Mouse (Mus musculus) limb, embryonic 15.5 days (tissue): ENCODE measurements around the gene Casz1. TPM values are rescaled to one million over a fixed set of nuclear protein-coding genes. Genes with fewer than 3 reads are reported as not detected.

ENCODE experiments used
- ATAC-seq: fragments of 200-750 bp; cut with Nextera tagmentation; 2 replicates; pipeline ENCODE4 v1.8.0; 2017; ENCODE audit warnings: low read depth, moderate TSS enrichment; ENCODE audit not compliant: insufficient number of reproducible peaks, low FRiP score, low TSS enrichment
- H3K27ac ChIP-seq: fragments of 300-500 bp; sonication (generic); 2 replicates; pipeline ENCODE4 v1.5.1; 2015; ENCODE audit warnings: moderate library complexity, mild to moderate bottlenecking, inconsistent platforms
- H3K27me3 ChIP-seq: fragments of 300-500 bp; sonication (generic); 2 replicates; pipeline ENCODE4 v1.6.1; 2015; ENCODE audit warnings: inconsistent platforms
- H3K36me3 ChIP-seq: fragments of 300-500 bp; sonication (generic); 2 replicates; pipeline ENCODE4 v1.6.1; 2015; ENCODE audit warnings: inconsistent platforms
- H3K4me1 ChIP-seq: fragments of 300-500 bp; sonication (generic); 2 replicates; pipeline ENCODE4 v1.6.1; 2015; ENCODE audit warnings: inconsistent platforms
- H3K4me2 ChIP-seq: fragments of 300-500 bp; sonication (generic); 2 replicates; pipeline ENCODE4 v1.6.1; 2015; ENCODE audit warnings: mild to moderate bottlenecking, inconsistent platforms
- H3K4me3 ChIP-seq: fragments of 300-500 bp; sonication (generic); 2 replicates; pipeline ENCODE4 v1.5.1; 2015; ENCODE audit warnings: mild to moderate bottlenecking, inconsistent platforms
- H3K9ac ChIP-seq: fragments of 300-500 bp; sonication (generic); 2 replicates; pipeline ENCODE4 v1.6.1; 2015; ENCODE audit warnings: inconsistent platforms
- H3K9me3 ChIP-seq: fragments of 300-500 bp; sonication (generic); 2 replicates; pipeline ENCODE4 v1.6.1; 2016; ENCODE audit warnings: inconsistent platforms
- WGBS: fragments of 180-500 bp; shearing (Covaris S2); methylation state at CpG from one replicate; pipeline ENCODE4 v1.1.7; 2015; 5-methylcytosine and 5-hydroxymethylcytosine counted together
- polyA plus RNA-seq: library from polyadenylated mRNA; unstranded; fragments of >200 nt; fragmentation: Nextera tagmentation; extraction: Ambion mirVana; gene quantifications from 2 replicates; pipeline ENCODE4 v1.2.1, GENCODE M21; 2015

The Casz1 gene
- polyA plus RNA-seq, 1 experiment from 2014 or later, result 7.2 TPM

DNA sequence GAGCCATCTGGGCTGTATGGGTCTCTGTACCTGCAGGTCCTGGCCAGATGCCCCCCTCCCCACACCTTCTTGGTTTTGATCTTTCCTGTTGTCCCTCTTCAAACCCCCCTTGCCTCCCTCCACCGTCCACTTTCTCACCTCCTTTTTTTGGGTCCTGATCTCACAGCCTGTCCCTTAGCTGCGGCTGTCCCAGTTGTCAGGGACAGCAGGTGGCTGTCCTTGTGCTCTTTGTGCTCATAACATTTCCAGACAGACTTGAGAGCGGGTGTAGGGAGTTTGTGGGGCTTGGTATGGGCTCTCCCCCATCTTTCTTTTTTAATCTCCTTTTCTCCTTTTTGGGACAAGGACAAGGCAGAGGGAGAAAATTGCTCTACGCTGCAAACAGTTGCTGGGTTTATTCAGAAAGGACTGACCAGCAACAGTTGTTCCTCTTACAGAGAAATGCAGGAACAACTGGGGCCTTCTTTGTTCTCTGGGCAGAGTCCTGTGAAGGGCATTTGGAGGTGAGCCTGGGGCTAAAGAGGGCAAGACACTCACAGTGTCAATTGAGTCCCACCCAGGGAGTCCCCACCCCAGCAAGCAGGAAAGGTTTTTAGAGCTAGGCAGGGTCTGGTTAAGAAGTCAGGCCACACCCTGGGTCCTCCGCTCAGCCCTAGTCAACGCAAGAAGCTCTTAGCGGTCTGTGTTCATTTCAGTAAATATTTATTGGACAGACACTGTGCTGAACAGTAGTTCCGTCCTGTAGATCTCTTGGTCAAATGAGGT is 108.8 kb downstream of the Casz1 start:
- Histone ChIP-seq H3K9ac (no peak overlapping the region), H3K27me3 (peaks cover 48% of the 10 kb centered on the region), H3K4me1 (peaks cover 33% of the 10 kb centered on the region), H3K36me3 (no peaks in the 10 kb centered on the region), H3K4me2 (no peak overlapping the region), H3K9me3 (no peaks in the 10 kb centered on the region), H3K4me3 (no peak overlapping the region), H3K27ac (no peak overlapping the region)
- no peak for ATAC-seq
- WGBS, result 60% methylated on average over 8 of the region's 8 CpGs

DNA sequence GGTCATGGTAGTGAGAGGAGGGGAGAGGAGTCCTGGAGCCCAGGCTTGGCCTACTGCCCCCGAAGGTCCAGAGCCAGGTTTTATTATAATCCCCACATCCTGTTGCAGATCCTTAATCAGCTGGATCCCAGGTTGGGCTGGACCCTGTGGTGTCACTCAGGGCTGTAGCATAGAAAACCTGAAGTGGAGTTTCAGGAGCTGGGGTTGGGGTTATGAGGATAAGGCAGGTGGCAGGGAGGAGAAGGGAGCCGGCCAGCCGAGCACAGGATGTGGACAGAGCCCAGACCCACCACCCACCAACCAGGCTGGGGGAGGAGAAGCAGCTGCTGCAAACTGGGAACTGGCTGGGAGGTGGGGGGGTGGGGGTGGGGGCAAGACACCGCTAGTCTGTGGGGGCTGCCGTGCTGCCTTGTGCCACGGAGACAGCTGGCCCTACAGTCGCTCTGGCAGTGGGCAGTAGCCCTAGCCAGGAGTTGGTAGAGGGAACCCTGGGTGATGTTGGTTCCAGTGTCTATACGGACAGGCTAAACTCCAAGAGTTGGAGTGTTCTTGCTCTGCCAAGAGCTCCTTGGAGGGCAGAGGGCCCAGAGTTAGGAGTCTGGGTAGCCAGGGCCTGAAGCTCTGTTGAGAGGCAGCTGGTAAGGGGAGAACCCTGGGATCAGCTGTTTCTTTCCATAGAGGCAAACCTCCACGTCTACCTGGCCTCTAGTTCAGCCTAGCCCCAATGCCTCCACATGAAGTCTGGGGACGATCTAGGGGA is 110.8 kb downstream of the Casz1 start:
- Histone ChIP-seq H3K36me3 (no peaks in the 10 kb centered on the region), H3K9ac (no peak overlapping the region), H3K4me2 (no peak overlapping the region), H3K27me3 (peaks cover 68% of the 10 kb centered on the region), H3K4me1 (peaks cover 29% of the 10 kb centered on the region), H3K27ac (no peak overlapping the region), H3K9me3 (no peaks in the 10 kb centered on the region), H3K4me3 (no peak overlapping the region)
- ATAC-seq, result peak; percentile 58; the same call in 1 of the 2 replicates
- 38% methylated on average over 10 of the region's 10 CpGs for WGBS

- ATAC-seq, result no peak
- Histone ChIP-seq H3K27me3 (peaks cover 75% of the 10 kb centered on the region), H3K4me2 (no peak overlapping the region), H3K36me3 (no peaks in the 10 kb centered on the region), H3K4me1 (peaks cover 30% of the 10 kb centered on the region), H3K9me3 (no peaks in the 10 kb centered on the region), H3K9ac (no peak overlapping the region), H3K27ac (no peak overlapping the region), H3K4me3 (no peak overlapping the region)
- 76% methylated on average over 15 of the region's 15 CpGs for WGBS
Observed at GRCm38 (mm10) chr4:148915849-148916248, 111.6 kb downstream of the Casz1 start.

DNA sequence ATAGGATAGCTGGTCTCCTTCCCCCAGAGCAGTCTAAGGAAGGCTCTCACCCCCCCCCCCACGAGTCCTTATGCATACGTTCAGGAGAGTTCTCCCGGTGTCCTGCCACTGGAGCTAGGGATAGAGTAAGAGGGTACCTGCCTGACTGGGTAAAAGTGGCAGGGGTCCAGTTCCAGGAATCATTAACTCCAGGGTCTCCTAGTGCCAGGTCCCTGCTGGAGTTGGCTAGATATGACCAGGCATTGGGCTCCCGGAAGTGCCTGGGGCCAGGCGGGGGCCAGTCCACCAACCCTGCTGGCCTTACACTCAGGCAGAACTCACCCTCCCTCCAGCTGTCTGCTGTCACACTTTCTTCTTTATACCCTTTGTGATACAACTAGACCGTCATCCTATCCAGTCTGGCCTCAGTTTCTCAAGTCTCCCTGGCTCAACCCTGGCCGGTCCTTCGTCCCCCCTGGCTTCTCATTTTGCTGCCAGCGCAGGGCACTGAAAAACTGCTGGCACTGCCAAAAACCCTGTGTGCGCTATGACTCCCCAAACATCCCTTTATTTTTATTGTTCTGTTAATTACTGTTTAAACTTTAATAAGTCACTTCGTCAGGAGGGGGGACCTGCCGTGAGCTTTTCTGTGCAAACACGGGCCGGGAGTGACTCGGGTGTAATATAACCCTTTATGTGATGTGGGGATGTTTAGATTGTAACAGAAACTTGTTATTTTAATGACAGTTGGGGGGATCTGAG is 114.6 kb downstream of the Casz1 start:
- Histone ChIP-seq H3K27me3 (peaks cover 88% of the 10 kb centered on the region), H3K9ac (no peak overlapping the region), H3K9me3 (no peaks in the 10 kb centered on the region), H3K27ac (no peak overlapping the region), H3K36me3 (no peaks in the 10 kb centered on the region), H3K4me2 (no peak overlapping the region), H3K4me3 (no peak overlapping the region), H3K4me1 (peaks cover 53% of the 10 kb centered on the region)
- 47% methylated on average over 15 of the region's 15 CpGs for WGBS
- no peak for ATAC-seq

GRCm38 (mm10) chr4:148920610-148921009 is 116.4 kb downstream of the Casz1 start:
- no peak for ATAC-seq
- H3K27me3 ChIP-seq, result peaks cover 94% of the 10 kb centered on the region
- H3K9ac ChIP-seq, result no peak overlapping the region
- no peaks in the 10 kb centered on the region for H3K9me3 ChIP-seq
- no peak overlapping the region for H3K27ac ChIP-seq
- peaks cover 51% of the 10 kb centered on the region for H3K4me1 ChIP-seq
- H3K4me2 ChIP-seq, result no peak overlapping the region
- no peak overlapping the region for H3K4me3 ChIP-seq
- WGBS, result 21% methylated on average over 11 of the region's 11 CpGs
- no peaks in the 10 kb centered on the region for H3K36me3 ChIP-seq

DNA sequence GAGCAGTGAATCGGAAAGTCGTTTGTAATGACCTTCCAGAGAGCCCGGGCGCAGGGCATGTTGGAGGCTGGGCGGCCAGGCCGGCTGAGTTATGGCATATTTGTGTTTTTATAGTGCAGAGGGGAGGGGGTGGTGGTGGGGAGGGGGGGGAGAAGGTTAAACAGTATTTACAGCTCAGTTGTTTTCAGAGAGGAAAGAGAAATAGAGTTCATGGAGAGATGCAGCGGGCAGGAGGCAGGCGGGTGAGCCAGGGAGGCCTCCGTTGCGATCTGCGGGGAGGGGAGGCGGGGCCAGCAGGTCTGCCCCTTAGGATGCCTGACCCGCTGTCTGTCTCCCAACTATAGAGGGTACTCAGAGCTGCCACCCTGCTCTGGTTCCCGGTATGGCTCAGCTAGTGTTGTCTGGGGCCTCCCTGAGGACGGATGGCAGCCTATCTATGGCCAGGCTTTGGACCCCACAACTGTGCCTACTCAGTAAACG is 118.0 kb downstream of the Casz1 start:
- Histone ChIP-seq H3K4me2 (0 out of 2 replicates have a peak overlapping the region, but pooled peaks have one; percentile 5), H3K4me1 (peaks cover 67% of the 10 kb centered on the region), H3K27me3 (peaks cover 98% of the 10 kb centered on the region), H3K36me3 (no peaks in the 10 kb centered on the region), H3K9me3 (no peaks in the 10 kb centered on the region), H3K27ac (no peak overlapping the region), H3K9ac (no peak overlapping the region), H3K4me3 (no peak overlapping the region)
- no peak for ATAC-seq
- 19% methylated on average over 16 of the region's 16 CpGs for WGBS

DNA sequence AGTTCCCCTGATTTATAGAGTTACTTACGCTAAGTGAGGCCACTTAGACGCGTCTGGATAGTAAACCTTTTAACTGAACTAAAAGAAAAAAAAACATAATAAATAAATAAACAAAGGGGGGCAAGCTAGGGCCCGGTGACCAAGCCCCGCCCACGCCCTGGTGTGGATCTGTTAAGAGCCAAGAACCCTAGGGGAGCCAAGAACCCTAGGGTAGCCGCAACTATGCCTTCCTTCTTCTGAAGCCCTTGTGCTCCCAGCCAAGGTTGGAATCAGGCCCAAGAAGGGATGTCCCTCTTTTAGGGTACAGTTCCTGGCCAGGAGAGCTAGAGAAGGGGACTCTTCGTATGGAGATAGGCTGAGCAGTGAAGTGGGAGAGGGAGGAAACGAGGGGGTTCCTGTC is 119.2 kb downstream of the Casz1 start:
- peaks cover 89% of the 10 kb centered on the region for H3K27me3 ChIP-seq
- ATAC-seq, result no peak
- H3K27ac ChIP-seq, result no peak overlapping the region
- H3K4me3 ChIP-seq, result no peak overlapping the region
- 41% methylated on average over 9 of the region's 9 CpGs for WGBS
- no peaks in the 10 kb centered on the region for H3K36me3 ChIP-seq
- no peaks in the 10 kb centered on the region for H3K9me3 ChIP-seq
- H3K4me1 ChIP-seq, result peaks cover 72% of the 10 kb centered on the region
- H3K9ac ChIP-seq, result no peak overlapping the region
- H3K4me2 ChIP-seq, result no peak overlapping the region

DNA sequence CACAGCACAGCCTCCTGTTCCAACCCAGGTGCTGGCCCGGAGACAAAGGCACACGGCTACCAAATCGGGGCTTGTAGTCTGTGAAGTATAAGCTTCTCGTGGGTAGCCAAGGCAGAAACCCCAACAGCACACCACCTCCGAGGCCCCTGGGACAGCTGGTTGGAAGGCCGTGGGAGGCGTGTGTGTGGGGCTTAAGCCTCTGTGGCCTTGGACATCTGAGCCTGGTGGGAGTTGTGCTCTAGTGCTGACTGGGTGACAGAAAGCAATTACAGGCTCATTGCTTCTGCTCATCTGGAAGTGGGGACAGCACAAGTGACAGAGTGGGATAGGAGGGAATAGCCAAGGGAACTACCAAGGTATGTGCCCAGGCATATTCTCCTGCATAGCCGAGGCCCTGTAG is 119.7 kb downstream of the Casz1 start:
- H3K27ac ChIP-seq, result no peak overlapping the region
- 37% methylated on average over 8 of the region's 8 CpGs for WGBS

GRCm38 (mm10) chr4:148925589-148926359 is 121.5 kb downstream of the Casz1 start:
- ATAC-seq, result no peak
- H3K4me2 ChIP-seq, result no peak overlapping the region
- no peaks in the 10 kb centered on the region for H3K9me3 ChIP-seq
- H3K36me3 ChIP-seq, result no peaks in the 10 kb centered on the region
- H3K4me3 ChIP-seq, result no peak overlapping the region
- peaks cover 56% of the 10 kb centered on the region for H3K4me1 ChIP-seq
- H3K27me3 ChIP-seq, result peaks cover 80% of the 10 kb centered on the region
- no peak overlapping the region for H3K27ac ChIP-seq
- 56% methylated on average over 18 of the region's 18 CpGs for WGBS
- H3K9ac ChIP-seq, result no peak overlapping the region

More for the DNA sequence above, 119.7 kb downstream of the Casz1 start:
- H3K36me3 ChIP-seq, result no peaks in the 10 kb centered on the region
- peaks cover 87% of the 10 kb centered on the region for H3K27me3 ChIP-seq
- peaks cover 70% of the 10 kb centered on the region for H3K4me1 ChIP-seq
- no peak for ATAC-seq
- H3K9ac ChIP-seq, result no peak overlapping the region
- H3K4me2 ChIP-seq, result no peak overlapping the region
- no peaks in the 10 kb centered on the region for H3K9me3 ChIP-seq
- H3K4me3 ChIP-seq, result no peak overlapping the region

DNA sequence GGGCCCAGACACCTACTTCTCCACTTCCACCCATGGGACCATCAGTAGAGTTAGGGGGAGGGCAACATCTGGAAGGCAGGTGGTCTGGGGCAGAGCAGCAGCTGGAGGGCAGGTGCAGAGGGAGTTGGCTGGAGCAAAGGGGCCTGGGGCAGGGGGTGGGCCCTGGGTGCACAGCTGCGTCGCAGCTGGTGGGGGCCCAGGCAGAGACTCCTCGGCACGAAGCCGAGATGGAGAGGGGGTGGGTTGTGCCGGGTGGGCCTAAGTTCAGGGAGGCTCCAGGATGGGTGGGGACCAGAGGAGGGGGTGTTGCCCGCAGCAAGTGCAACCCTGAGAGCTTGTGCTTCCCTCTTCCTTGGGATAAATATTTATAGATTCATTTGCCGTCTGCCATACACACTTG is 122.2 kb downstream of the Casz1 start:
- H3K4me3 ChIP-seq, result no peak overlapping the region
- peaks cover 80% of the 10 kb centered on the region for H3K27me3 ChIP-seq
- no peaks in the 10 kb centered on the region for H3K9me3 ChIP-seq
- no peak overlapping the region for H3K4me2 ChIP-seq
- H3K9ac ChIP-seq, result no peak overlapping the region
- WGBS, result 8% methylated on average over 8 of the region's 8 CpGs
- peak; percentile 48; the same call in 1 of the 2 replicates for ATAC-seq
- no peak overlapping the region for H3K27ac ChIP-seq
- peaks cover 54% of the 10 kb centered on the region for H3K4me1 ChIP-seq
- H3K36me3 ChIP-seq, result no peaks in the 10 kb centered on the region

DNA sequence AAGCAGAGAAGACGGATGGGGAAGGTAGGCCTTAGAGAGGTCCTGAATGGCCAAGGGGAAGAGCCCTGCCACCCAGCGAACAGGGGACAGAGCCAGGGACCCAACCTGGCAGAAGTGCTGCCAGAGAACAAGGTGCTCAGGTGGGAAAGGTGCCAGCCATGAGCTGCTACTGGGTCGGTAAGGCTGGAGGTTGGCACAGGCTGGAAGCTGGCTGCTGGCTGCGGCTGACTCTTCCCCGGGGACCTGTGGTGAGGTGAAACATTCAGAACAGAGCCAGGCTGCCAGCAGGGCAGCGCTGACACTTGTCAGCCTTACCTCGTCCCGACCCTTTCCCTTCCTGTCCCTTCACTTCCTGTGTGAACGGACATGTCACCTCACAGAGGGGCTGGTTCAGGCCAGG is 124.1 kb downstream of the Casz1 start:
- Histone ChIP-seq H3K4me3 (no peak overlapping the region), H3K4me1 (peaks cover 38% of the 10 kb centered on the region), H3K9me3 (no peaks in the 10 kb centered on the region), H3K27ac (no peak overlapping the region), H3K27me3 (peaks cover 71% of the 10 kb centered on the region), H3K9ac (no peak overlapping the region), H3K4me2 (no peak overlapping the region), H3K36me3 (no peaks in the 10 kb centered on the region)
- WGBS, result 62% methylated on average over 9 of the region's 9 CpGs
- ATAC-seq, result no peak
